In genomic region chr14:55005967-55006366, GRCm38 (mm10) we compare ENCODE assay signal across 22 mouse cellular contexts. TPM values are rescaled to one million over a fixed set of nuclear protein-coding genes. Genes with fewer than 3 reads are reported as not detected.
"Had no signal": no experiment of that assay in that cellular context is flagged by ENCODE, and none has a peak within 500 bp of the region (broad histone marks: within the 10 kb centered on the region; RNA-seq: fewer than 3 reads in every experiment).

No protein-coding gene starts in this region.

- H3K9ac ChIP-seq: limb, embryonic 15.5 days; liver, embryonic 12.5 days; lung, embryonic 14.5 days; neural tube, embryonic 13.5 days had no signal

- H3K4me2 ChIP-seq: limb, embryonic 15.5 days; liver, embryonic 12.5 days; lung, embryonic 14.5 days; neural tube, embryonic 13.5 days had no signal

- DNase-seq: kidney, postnatal 10 days; lung, postnatal 4 days; retina, postnatal 1 day; right cerebral cortex, postnatal 4 days; spleen, adult 18-20 months; thymus, adult 18-20 months; thymus, postnatal 25 days had no signal

- ATAC-seq: liver, embryonic 12.5 days; midbrain, embryonic 16.5 days had no signal

- H3K27ac ChIP-seq: left cerebral cortex, adult 2 months; limb, embryonic 15.5 days; liver, embryonic 12.5 days; midbrain, embryonic 10.5 days; neural tube, embryonic 13.5 days had no signal

- H3K9me3 ChIP-seq: limb, embryonic 15.5 days; liver, embryonic 12.5 days; neural tube, embryonic 13.5 days had no signal

- H3K4me3 ChIP-seq: left cerebral cortex, adult 2 months; limb, embryonic 15.5 days; liver, embryonic 12.5 days; midbrain, embryonic 10.5 days; neural tube, embryonic 13.5 days had no signal

- H3K27me3 ChIP-seq: limb, embryonic 15.5 days; neural tube, embryonic 13.5 days had no signal

- H3K36me3 ChIP-seq: limb, embryonic 15.5 days; liver, embryonic 12.5 days; midbrain, embryonic 10.5 days; neural tube, embryonic 13.5 days had no signal

- H3K4me1 ChIP-seq: limb, embryonic 15.5 days had no signal

RNA-seq across cellular contexts. Expression of gene Myh7, which starts 11.5 kb away (rescaled TPM):
- total RNA-seq: megakaryocyte, adult 5-6 weeks had no signal

RNA-seq across cellular contexts. Expression of gene Gm17428, which starts 29.2 kb away (rescaled TPM):
- total RNA-seq: layer of hippocampus, postnatal 25 days; left cerebral cortex, adult 2 months; left cerebral cortex, postnatal 14 days; megakaryocyte, adult 5-6 weeks had no signal
- polyA plus RNA-seq: large intestine, adult 2 months; limb, embryonic 11.5 days; limb, embryonic 15.5 days; liver, embryonic 12.5 days; liver, embryonic 16.5 days; lung, embryonic 14.5 days; midbrain, embryonic 10.5 days; midbrain, embryonic 16.5 days; neural tube, embryonic 13.5 days; stomach, embryonic 14.5 days; urinary bladder, adult 2 months had no signal

RNA-seq across cellular contexts. Expression of gene Myh6, which starts 39.2 kb away (rescaled TPM):
- total RNA-seq: megakaryocyte, adult 5-6 weeks had no signal
